Mouse (Mus musculus): Measurements from ENCODE around the gene D17Wsu92e. TPM values are rescaled to one million over a fixed set of nuclear protein-coding genes. Genes with fewer than 3 reads are reported as not detected.

D17Wsu92e gene
- 9.9 and 10.3 TPM in 2 replicates for polyA plus RNA-seq (2015; fragmentation: Nextera tagmentation; extraction: Ambion mirVana)

DNA sequence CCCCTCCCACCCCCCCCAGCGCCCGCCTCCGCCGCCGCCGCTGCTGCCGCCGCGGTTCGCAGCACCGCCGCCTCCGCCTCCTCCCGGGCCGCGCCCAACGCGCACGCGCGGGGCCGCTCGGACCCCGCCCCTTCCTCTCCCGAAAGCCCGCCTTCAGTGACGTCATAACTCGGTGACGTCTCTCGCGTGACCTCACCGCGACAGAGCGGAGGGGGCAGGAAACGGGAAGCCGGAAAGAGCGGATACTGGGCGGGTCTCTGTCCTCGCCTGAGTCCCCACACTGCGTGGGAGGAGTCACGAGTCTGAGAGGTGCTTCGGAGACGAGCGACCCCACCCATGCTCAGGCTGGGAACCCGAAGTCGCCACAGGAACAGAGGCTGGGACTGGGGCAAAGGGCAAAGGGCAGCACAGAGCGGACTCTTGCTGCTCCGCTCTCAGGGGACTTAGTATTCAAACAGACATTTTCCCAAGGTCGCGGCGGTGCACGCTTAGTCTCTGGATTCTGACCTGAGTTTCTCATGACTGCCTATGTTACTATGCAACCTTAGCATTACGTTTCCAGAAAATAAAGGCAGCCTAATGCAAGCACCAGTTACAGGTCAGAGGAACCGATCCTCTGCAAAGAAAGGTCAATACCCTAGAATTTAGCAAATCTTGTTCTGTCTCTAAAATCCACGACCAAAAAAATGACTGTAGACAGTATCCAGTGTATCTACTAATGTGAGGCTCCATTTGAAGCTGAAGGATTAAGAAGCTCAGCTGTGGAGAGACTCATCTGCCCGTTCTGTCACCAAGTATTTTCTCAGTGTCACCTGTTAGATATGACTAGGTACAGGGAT, at the start of gene D17Wsu92e:
Gene D17Wsu92e (minus strand): TSS at position 81 of the 839 bp plus-strand sequence.
- H3K4me1 ChIP-seq (ENCODE audit: control insufficient read depth, insufficient read depth, low read depth, low read length), result peaks cover 23% of the 10 kb centered on the region
- peak within 1 kb of the TSS; percentile 90 for H3K4me3 ChIP-seq (ENCODE audit: low read length)

GRCm38 (mm10) chr17:27866737-27867136, 46.3 kb upstream of the D17Wsu92e start:
- ATAC-seq, result no peak
- Histone ChIP-seq H3K36me3 (ENCODE audit: control insufficient read depth, insufficient read depth, low read length) (no peaks in the 10 kb centered on the region), H3K27ac (ENCODE audit: low read depth, low read length) (no peak overlapping the region), H3K4me1 (ENCODE audit: control insufficient read depth, insufficient read depth, low read depth, low read length) (no peaks in the 10 kb centered on the region), H3K27me3 (replicated peaks; ENCODE audit: control insufficient read depth, insufficient read depth, low read length) (no peaks in the 10 kb centered on the region), H3K4me3 (ENCODE audit: low read length) (no peak overlapping the region), H3K4me2 (ENCODE audit: low read length) (no peak overlapping the region), H3K9me3 (ENCODE audit: control insufficient read depth, low read length) (no peaks in the 10 kb centered on the region), H3K9ac (ENCODE audit: low read depth, low read length) (no peak overlapping the region)
- WGBS, result 92% methylated on average over 4 of the region's 4 CpGs

More for the DNA sequence above, at the start of gene D17Wsu92e:
- no peaks in the 10 kb centered on the region for H3K9me3 ChIP-seq (ENCODE audit: control insufficient read depth, low read length)
- peak within 1 kb of the TSS; percentile 89 for H3K4me2 ChIP-seq (ENCODE audit: low read length)
- peak within 1 kb of the TSS; percentile 90 for H3K27ac ChIP-seq (ENCODE audit: low read depth, low read length)
- no peaks in the 10 kb centered on the region for H3K36me3 ChIP-seq (ENCODE audit: control insufficient read depth, insufficient read depth, low read length)
- 2% methylated on average over 50 of the region's 56 CpGs for WGBS
- H3K27me3 ChIP-seq (replicated peaks; ENCODE audit: control insufficient read depth, insufficient read depth, low read length), result no peaks in the 10 kb centered on the region
- peak; percentile 97 for ATAC-seq
- H3K9ac ChIP-seq (ENCODE audit: low read depth, low read length), result peak within 1 kb of the TSS; percentile 94

DNA sequence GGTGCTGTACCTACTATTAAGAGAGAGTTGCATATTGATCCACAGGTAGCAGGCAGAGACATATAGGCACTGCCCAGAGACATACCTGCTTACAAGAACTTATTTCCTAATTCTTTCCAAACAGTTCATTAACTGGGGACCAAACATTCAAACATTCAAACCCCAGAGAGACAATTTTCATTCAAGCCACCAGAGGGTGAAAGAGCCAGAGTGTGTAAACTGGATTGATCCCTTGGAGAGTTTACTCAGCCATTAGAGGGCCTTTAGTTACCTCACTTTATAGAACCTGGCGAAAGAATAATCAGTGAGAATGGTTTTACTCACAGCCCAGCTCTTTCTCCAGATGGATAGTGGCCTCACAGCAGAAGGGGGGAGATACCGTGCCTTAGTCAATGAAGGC, 45.0 kb upstream of the D17Wsu92e start:
- H3K4me1 ChIP-seq (ENCODE audit: control insufficient read depth, insufficient read depth, low read depth, low read length), result no peaks in the 10 kb centered on the region
- no peak for ATAC-seq
- no peak overlapping the region for H3K27ac ChIP-seq (ENCODE audit: low read depth, low read length)
- H3K36me3 ChIP-seq (ENCODE audit: control insufficient read depth, insufficient read depth, low read length), result no peaks in the 10 kb centered on the region
- WGBS, result 85% methylated on average over 2 of the region's 2 CpGs
- H3K9me3 ChIP-seq (ENCODE audit: control insufficient read depth, low read length), result no peaks in the 10 kb centered on the region
- H3K4me2 ChIP-seq (ENCODE audit: low read length), result no peak overlapping the region
- H3K27me3 ChIP-seq (replicated peaks; ENCODE audit: control insufficient read depth, insufficient read depth, low read length), result no peaks in the 10 kb centered on the region
- H3K4me3 ChIP-seq (ENCODE audit: low read length), result no peak overlapping the region
- H3K9ac ChIP-seq (ENCODE audit: low read depth, low read length), result no peak overlapping the region

DNA sequence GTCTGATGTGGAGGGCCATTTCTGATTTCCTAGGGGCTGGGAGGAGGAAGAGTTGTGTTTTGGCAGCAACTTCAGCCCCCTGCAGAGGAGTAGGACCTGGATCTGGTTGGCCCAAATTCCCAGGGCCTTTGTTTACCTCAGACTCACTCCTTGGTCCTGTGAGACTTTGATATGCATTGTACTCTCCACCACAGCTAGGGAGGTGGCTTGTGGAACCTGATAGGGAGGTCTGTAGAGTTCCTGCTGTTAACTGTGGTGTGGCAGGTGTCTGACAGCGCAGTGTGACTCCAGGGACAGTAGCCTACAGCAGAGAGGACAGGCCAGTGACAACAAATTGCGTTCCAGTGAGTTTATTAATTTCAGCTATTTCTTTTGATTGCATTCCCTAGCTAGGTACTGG, 38.7 kb upstream of the D17Wsu92e start:
- no peak overlapping the region for H3K4me2 ChIP-seq (ENCODE audit: low read length)
- 35% methylated on average over 2 of the region's 2 CpGs for WGBS

DNA sequence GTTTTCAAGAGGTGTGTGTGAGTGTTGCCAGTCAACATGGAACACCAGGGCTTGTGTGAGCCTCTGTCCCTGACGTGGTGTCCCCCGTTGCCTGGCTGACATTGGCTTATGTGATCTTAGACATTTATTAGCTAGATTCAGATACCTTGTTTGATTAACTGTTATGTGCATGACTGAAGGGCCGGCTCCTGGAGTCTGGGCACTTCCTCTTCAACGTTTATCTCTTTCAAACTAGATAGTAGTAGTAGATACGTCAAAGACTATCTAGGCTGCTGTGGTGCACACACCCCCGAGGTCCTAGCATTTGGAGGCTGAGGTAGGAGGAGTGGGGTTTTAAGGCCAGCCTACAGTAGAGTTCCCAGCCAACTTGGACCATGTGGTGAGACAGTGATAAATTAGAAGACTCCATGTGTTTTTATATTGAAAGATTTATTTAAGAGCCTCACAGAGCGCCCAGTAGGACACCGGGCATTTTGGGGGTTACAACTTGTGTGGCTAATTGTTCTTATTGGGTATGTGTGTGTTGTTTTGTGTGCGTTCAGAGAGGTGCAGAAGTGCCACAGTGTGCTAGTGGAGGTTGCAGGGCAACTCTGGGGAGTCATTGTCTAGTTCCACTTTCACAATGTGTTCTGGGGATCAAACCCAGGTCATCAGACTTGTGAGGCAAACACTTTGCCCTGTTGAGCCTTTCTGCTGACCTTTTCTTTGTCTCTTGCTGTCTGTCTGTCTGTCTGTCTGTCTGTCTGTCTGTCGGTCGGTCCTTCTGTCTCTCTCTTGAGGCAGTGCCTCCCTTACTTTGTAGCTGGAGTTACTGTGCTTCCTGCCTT, 37.4 kb upstream of the D17Wsu92e start:
- no peaks in the 10 kb centered on the region for H3K27me3 ChIP-seq (replicated peaks; ENCODE audit: control insufficient read depth, insufficient read depth, low read length)
- H3K27ac ChIP-seq (ENCODE audit: low read depth, low read length), result no peak overlapping the region; the same call in 1 of the 2 replicates
- peaks cover 23% of the 10 kb centered on the region for H3K4me1 ChIP-seq (ENCODE audit: control insufficient read depth, insufficient read depth, low read depth, low read length)
- peak overlapping the region; percentile 95 for H3K4me3 ChIP-seq (ENCODE audit: low read length)
- peak overlapping the region; percentile 88 for H3K4me2 ChIP-seq (ENCODE audit: low read length)
- no peak for ATAC-seq
- 40% methylated on average over 11 of the region's 11 CpGs for WGBS
- peak overlapping the region; percentile 93 for H3K9ac ChIP-seq (ENCODE audit: low read depth, low read length)
- no peaks in the 10 kb centered on the region for H3K36me3 ChIP-seq (ENCODE audit: control insufficient read depth, insufficient read depth, low read length)
- no peaks in the 10 kb centered on the region for H3K9me3 ChIP-seq (ENCODE audit: control insufficient read depth, low read length)

More for the DNA sequence above, 38.7 kb upstream of the D17Wsu92e start:
- Histone ChIP-seq H3K4me1 (ENCODE audit: control insufficient read depth, insufficient read depth, low read depth, low read length) (peaks cover 23% of the 10 kb centered on the region), H3K27ac (ENCODE audit: low read depth, low read length) (no peak overlapping the region), H3K27me3 (replicated peaks; ENCODE audit: control insufficient read depth, insufficient read depth, low read length) (no peaks in the 10 kb centered on the region), H3K4me3 (ENCODE audit: low read length) (no peak overlapping the region), H3K9me3 (ENCODE audit: control insufficient read depth, low read length) (no peaks in the 10 kb centered on the region), H3K9ac (ENCODE audit: low read depth, low read length) (no peak overlapping the region), H3K36me3 (ENCODE audit: control insufficient read depth, insufficient read depth, low read length) (no peaks in the 10 kb centered on the region)
- ATAC-seq, result no peak

DNA sequence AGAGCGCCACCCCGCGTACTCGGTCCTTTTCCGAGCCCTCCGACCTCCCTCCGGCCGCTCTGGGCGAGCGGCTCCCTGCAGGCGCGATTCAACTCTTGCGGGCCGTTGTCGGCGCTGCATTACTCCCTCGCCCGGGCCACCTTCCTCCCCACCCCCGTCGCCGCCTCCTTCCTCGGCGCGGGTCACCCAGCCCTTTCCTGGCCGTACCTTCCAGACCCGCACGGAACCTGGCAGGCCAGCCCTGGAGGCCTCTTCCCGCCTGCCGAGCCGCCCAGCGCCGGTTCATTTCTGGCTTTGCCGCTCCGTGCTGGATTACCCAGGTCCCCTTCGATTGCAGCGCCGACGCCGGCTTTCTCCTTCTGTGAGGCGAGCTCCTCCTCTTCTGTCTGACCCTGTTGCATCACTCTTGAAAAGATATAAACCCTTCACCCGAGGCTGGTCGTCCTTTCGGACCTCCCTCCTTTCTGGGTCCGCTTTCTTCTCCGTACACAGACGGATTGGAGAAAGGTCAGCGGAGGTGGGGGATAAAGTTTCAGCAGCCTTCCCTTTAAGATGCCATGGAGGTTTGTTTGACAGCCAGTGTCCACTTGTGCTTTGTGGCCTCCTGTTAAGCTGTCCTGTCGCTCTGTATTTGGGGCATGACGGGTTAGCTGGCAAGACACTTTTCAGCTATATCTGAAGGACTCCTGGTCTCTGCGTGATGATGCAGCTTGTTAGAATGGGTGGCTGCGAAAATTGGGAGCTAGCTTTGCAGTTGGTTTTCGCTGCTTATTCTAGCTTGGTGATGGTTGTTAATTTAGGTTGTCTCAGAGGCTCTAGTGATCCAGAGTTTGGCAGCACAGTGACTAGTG, 36.6 kb upstream of the D17Wsu92e start:
- peaks cover 23% of the 10 kb centered on the region for H3K4me1 ChIP-seq (ENCODE audit: control insufficient read depth, insufficient read depth, low read depth, low read length)
- ATAC-seq, result peak; percentile 71; the same call in 1 of the 2 replicates
- WGBS, result under 1% methylated on average over 52 of the region's 52 CpGs
- H3K4me2 ChIP-seq (ENCODE audit: low read length), result peak overlapping the region; percentile 88
- H3K9ac ChIP-seq (ENCODE audit: low read depth, low read length), result peak overlapping the region; percentile 93
- peak overlapping the region; percentile 91 for H3K27ac ChIP-seq (ENCODE audit: low read depth, low read length)
- H3K9me3 ChIP-seq (ENCODE audit: control insufficient read depth, low read length), result no peaks in the 10 kb centered on the region
- H3K27me3 ChIP-seq (replicated peaks; ENCODE audit: control insufficient read depth, insufficient read depth, low read length), result no peaks in the 10 kb centered on the region
- peaks cover 6% of the 10 kb centered on the region for H3K36me3 ChIP-seq (ENCODE audit: control insufficient read depth, insufficient read depth, low read length)
- peak overlapping the region; percentile 95 for H3K4me3 ChIP-seq (ENCODE audit: low read length)

- WGBS, result 1% methylated on average over 43 of the region's 54 CpGs
- H3K9ac ChIP-seq (ENCODE audit: low read depth, low read length), result peak within 1 kb of the TSS; percentile 93
- H3K27ac ChIP-seq (ENCODE audit: low read depth, low read length), result peak within 1 kb of the TSS; percentile 91
- peak; percentile 90 for ATAC-seq
- H3K27me3 ChIP-seq (replicated peaks; ENCODE audit: control insufficient read depth, insufficient read depth, low read length), result no peaks in the 10 kb centered on the region
- H3K9me3 ChIP-seq (ENCODE audit: control insufficient read depth, low read length), result no peaks in the 10 kb centered on the region
- H3K4me3 ChIP-seq (ENCODE audit: low read length), result peak within 1 kb of the TSS; percentile 95
- peak within 1 kb of the TSS; percentile 88 for H3K4me2 ChIP-seq (ENCODE audit: low read length)
- peaks cover 23% of the 10 kb centered on the region for H3K4me1 ChIP-seq (ENCODE audit: control insufficient read depth, insufficient read depth, low read depth, low read length)
- H3K36me3 ChIP-seq (ENCODE audit: control insufficient read depth, insufficient read depth, low read length), result peaks cover 6% of the 10 kb centered on the region
These were observed 35.9 kb upstream of the D17Wsu92e start, which contains the start of gene Uhrf1bp1 for GRCm38 (mm10) chr17:27856265-27856797. Uhrf1bp1 (plus strand) TSS chr17:27856441.

GRCm38 (mm10) chr17:27851076-27851475, 30.6 kb upstream of the D17Wsu92e start:
- Histone ChIP-seq H3K27me3 (replicated peaks; ENCODE audit: control insufficient read depth, insufficient read depth, low read length) (no peaks in the 10 kb centered on the region), H3K9ac (ENCODE audit: low read depth, low read length) (no peak overlapping the region), H3K4me3 (ENCODE audit: low read length) (no peak overlapping the region), H3K27ac (ENCODE audit: low read depth, low read length) (no peak overlapping the region), H3K4me1 (ENCODE audit: control insufficient read depth, insufficient read depth, low read depth, low read length) (no peaks in the 10 kb centered on the region), H3K9me3 (ENCODE audit: control insufficient read depth, low read length) (no peaks in the 10 kb centered on the region), H3K36me3 (ENCODE audit: control insufficient read depth, insufficient read depth, low read length) (peaks cover 31% of the 10 kb centered on the region), H3K4me2 (ENCODE audit: low read length) (no peak overlapping the region)
- WGBS, result 95% methylated on average over 3 of the region's 3 CpGs
- no peak for ATAC-seq

Data from hindbrain, embryonic 16.5 days (tissue).